Mouse (Mus musculus) adrenal gland, adult 18-20 months (tissue): ENCODE measurements around the gene H2-Ob. TPM values are rescaled to one million over a fixed set of nuclear protein-coding genes. Genes with fewer than 3 reads are reported as not detected.

Experiments
- DNase-seq, 2 experiments: peaks; one replicate each; pipeline ENCODE4 v3.0.0; 2021 to 2022; ENCODE audit warnings: low spot score in 2 of 2
- total RNA-seq, 2 experiments: library from RNA; stranded (reverse); gene quantifications; 1 replicate in 1 of 2; 2 replicates in 1 of 2; pipeline ENCODE4 v1.2.3; 2021

H2-Ob gene
- total RNA-seq, 2 experiments from 2014 or later: 0.40 to 0.99 TPM

DNA sequence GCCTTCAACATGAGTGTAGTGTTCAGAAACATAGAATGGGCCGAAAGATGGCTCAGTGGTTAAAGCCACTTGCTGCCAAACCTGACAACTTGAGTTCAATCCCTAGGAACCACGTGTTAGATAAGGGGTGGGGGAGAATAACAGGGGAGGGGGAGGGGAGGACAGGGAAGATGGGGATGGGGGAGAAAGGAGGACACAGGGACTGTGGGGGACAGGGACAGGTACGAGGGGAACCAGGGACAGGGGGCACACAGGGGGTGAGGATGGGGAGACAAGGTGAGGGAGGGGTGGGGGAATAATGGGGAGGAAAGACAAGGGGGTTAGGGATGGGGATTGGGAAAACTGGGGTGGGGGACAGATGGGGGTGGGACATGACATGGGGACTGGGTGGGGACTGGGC is 1.7 kb downstream of the H2-Ob start:
- DNase-seq: no peak

DNA sequence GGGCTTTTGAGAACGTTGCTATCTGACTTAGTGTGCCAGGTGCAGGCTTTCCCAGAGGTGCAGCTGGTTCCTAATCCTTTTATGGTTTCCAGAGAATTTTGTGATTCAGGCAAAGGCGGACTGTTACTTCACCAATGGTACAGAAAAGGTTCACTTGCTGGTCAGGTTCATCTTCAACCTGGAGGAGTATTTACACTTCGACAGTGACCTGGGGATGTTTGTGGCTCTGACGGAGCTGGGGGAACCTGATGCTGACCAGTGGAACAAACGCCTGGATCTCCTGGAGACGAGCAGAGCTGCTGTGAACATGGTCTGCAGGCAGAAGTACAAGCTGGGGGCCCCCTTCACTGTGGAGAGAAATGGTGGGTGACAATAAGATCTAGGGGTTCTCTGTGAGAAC is 2.2 kb downstream of the H2-Ob start:
- no peak for DNase-seq

DNA sequence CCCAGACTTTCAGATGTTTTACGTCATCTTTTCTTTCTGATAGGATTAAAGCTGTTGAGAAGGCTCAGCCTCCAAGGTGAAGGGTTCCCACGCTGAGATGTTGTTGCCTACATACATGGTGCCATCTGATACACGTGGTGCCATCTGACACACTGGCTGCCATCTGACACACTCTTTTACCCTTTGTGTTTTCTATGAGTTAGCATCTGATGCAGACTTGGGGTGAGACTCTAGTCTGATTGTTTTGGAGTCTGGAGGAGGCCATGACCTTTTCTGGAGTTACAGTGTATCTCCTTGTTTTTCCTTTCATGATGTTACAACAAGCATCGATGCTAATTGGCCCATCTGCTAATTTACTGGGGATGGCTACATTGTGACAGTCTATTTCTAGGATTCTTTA is 6.0 kb downstream of the H2-Ob start:
- DNase-seq: no peak

DNA sequence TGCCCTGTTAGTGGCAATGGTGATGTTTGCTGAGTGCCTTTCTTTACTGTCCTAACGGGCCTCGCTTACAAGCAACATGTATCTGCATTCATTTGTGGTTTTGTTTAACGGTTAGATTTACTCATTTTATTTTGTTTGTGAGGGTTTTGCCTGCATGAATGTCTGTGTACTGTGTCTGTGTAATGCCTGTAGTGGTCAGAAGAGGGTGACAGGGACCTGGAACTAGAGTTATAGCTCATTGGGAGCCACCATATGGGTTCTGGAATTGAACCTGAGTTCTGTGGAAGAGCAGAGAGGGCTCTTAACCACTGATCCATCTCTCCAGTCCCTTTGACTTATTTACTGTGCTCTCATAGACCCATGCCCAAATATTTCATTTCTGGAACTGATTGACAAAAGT is 8.3 kb downstream of the H2-Ob start:
- no peak for DNase-seq

DNA sequence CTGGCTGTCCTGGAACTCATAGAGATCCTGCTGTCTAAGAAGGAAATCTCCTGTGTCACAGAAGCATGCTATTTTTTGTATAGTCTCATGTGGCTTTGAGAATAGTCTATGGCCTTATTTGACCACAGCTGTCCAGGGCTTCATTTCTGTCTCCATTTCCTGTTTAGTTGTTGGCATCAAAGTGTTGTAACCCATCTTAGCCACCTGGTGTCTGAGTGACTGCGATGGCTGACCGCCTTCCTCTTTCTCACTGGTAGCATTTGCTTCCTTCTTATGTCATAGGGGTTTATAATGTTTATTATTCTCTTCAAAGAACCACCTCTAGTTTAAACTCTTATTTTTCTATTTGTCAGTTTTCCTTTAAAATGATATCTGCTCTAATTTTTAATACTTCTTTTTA is 10.1 kb downstream of the H2-Ob start:
- DNase-seq: no peak

DNA sequence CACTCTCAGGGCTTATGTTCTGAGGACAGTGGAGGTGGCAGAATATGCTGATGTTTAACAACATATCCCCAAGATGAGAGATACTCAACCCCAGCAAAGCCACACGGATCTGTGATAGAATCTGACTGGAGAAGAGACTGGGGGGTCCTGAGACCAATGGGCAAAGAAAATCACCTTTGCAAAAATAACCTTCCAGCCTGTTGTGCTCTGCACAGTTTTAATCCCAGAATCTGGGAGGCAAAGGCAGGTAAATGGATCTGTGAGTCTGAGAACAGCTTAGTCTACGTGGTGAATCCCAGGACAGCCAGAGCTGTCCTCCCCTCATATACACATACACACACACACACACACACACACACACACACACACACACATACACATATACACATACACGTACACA is 10.7 kb downstream of the H2-Ob start:
- DNase-seq: no peak

DNA sequence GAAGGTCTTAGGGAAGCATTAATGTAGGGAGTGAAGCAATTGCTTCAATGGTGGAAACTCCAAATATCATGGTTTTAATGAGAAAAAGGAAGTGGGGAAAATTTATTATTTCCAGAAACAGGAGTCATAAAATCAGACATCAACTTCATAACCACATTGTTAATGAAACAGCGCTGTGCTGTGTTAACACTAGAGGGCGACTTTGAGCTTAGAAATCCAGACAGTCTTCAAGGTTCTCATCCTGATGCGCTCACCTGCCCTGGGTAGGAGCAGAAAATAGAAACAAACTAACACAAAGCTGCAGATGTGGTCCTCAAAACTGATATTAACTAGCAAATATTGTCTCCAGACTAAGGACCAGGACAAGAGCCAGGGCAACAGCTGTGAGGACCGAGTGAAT is 11.2 kb downstream of the H2-Ob start:
- DNase-seq: no peak

DNA sequence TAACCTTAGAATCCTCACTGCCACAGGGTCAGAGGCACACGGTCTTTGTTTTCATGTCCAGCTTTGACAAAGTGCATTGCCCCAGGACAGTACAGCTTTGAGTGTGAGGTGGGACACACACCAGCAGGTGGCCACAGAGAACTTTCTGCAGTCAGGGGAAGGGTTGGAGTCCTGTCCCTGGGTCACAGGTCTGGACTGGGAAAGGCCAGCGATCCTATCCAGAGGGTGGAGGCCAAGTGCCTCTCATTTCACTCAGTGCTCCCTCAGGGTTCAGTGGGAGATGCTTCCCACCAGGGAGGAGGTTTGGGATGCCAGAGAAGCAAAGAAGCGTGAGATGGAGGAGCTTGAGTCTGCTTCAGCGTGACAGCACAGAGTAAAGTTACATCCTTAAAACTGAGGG is 13.0 kb downstream of the H2-Ob start:
- DNase-seq: no peak

DNA sequence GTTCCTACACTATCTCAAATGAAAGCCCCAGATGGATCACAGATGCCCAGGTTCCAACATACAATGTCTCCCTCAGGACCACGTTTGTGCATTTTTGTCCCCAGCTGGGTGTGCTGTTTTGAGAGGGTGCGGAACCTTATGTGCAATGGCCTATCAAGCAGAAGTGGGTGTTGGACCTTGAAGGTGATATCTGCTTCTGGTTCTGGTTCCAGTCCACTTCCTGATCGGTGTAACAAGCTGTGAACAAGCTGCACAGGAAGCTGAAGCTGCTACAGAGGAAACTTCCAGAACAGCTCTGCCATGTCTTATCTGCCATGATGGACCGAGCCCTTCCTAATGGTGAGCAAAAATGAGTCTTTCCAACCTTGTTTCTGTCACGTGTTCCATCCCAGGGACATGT is 17.8 kb downstream of the H2-Ob start:
- no peak for DNase-seq

DNA sequence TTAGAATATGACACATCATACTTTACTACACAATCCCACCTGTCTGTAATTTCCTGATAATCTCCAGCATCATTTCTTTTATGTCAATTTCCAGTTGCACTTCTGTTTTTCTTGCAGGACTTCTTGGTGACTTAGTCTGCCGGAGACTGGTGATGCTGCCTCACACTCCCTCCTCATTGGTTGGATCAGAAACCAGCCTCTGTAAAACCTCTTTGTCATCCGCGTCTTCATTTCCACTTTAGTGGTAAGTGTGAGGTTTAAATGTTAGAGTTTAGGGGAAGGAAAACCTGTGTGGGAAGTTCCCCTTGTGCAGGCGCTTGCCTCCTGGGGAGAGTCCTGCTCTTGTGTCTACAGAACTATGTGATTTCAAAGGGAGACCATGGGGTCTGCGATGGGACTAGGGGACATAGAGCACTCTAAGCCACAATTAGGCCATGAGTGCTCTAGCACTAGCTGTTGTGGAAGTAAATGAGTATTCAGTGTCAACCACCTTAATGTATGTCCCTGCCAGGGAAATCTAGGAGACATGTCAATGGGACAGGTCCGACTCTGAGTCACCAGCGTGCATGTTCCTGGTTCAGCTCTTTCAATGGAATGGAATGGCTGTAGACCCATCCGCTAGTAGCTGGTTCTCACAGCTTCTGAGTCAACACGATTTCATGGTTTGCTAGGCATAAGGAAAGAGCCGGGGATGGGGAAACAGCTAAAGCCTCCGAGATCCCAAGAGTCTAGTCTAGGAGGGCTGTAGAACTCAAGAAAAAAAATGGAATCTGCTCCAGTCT is 19.1 kb downstream of the H2-Ob start, which contains the start of gene H2-Ab1:
Gene H2-Ab1, plus strand, starts transcription at position 96 of the 782 bp plus-strand sequence.
- peak; percentile 74 to 81 for DNase-seq

DNA sequence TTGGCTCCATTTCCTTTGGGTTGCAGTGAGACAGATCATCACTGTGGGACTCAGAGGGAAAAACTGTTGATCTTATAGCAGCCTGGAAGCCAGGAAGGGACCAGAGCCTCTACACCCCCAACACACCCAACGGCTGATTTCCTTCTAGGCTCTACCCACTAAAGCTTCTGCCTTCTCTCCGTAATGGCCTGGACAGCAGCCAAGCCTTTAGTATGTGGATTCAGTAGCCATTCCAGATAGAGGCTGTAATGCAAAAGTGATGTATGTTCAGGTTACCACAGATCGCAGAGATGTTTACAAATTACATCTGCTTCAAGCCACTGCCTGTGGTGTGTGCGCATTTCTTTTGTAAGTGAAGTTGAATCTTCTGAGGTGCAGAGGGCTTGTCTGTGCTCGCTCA is 21.8 kb downstream of the H2-Ob start:
- no peak for DNase-seq

DNA sequence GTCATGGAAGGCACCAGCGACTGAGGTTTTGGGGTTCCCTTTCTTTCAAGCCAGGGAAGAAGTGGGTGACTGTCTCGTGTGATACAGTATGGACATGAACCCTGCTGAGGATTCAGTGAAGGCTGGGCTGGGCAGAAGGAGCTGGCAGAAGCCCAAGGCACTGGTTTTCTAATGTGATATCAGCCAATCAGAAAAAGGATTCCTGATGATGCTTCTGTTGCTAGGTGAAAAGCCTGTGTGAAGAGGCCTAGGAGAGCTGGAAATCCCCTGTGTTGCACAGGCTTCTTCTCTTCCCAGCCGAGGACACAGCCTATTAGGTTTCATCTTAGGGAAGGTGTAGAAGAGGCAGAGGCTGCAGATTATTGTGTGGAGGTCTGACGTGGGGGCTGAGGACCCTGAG is 22.8 kb downstream of the H2-Ob start:
- DNase-seq: peak; percentile 52 to 56

DNA sequence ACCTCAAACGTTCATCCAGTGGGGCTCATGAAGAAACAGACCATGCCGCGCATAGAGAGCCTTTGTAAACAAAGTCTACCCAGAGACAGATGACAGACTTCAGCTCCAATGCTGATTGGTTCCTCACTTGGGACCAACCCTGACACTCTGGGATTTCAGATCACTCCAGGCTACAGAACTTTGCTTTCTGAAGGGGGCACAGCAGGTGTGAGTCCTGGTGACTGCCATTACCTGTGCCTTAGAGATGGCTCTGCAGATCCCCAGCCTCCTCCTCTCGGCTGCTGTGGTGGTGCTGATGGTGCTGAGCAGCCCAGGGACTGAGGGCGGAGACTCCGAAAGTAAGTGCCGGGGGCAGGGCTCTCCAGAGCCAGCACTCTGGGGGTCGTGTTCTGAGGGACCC is 24.4 kb downstream of the H2-Ob start:
- DNase-seq: peak; percentile 56 to 73

DNA sequence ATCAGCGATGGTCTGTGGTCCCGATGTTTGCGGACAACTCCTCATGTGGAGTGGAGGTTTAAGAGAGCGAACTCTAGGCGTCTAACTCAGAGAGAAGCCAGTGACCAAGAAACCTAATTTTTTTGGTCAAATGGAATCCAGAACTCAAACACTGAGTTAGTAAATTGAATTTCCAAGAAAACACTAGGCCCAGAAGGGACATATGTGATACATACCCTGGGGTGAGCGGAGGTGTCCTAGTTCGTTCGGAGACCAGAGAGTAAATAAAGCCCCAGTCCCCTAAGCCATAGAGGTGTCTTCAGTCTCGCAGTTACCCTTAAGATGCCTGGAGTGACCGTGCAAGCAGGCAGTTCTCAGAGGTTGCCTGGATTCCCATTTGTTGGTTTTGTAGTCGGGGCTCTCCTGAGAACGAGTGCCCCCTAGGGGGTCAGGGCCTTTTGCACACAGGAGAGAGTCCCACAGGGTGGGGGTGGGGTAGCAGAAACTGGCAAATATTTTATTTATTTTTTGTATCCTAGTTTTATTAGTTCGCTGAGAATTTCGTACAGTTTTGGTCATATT is 25.2 kb downstream of the H2-Ob start:
- no peak for DNase-seq

DNA sequence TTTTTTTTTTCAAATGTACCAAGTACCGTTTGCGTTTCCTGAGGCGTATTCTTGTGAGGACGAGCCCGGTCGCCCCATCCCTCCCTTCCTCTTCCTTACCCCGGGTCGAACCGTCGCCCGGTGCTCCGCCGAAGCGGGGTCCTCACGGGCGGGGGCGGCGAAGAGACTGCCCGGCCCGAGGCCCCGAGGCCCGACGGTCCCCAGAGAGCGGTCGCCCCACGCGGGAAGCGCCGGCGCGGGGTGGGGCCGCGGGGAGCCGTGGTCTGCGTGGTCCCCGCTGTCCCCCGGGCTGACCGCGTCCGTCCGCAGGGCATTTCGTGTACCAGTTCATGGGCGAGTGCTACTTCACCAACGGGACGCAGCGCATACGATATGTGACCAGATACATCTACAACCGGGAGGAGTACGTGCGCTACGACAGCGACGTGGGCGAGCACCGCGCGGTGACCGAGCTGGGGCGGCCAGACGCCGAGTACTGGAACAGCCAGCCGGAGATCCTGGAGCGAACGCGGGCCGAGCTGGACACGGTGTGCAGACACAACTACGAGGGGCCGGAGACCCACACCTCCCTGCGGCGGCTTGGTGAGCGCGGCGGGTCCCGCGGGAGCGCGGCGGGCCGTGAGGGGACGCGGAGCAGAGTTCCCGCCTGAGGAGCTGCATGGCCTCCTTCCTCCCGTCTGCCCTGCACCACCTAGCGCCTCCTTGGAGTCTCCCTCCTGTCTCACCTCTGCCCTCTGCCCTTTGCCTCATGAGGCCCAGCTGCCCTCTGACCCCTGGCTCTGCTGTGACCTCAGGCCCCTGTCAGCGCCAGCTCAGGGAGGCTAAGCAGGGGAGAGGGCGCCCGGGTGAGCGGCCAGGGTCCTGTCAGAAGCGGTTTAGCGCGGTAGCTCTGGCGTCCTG is 26.0 kb downstream of the H2-Ob start:
- DNase-seq: peak in 1 of 2 experiments; percentile 30

DNA sequence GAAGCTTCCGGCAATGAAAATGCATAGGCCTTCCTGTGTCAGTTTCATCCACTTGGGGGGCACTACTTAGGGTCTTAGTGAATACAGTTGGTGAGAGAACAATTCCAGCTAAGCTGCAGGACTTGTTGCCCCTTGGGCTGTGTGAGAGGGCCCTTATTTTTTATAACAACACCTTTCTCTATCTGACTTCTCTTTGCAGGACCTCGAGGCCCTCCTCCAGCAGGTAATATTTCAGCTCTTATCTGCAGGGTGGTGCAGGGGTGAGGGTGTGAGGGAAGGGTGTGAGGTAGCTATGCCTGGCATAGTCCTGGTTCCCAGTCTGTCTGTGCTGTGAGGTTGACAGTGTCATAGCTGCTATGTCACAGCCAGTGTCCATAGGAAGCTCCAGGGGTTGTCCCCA is 29.6 kb downstream of the H2-Ob start:
- DNase-seq: no peak

DNA sequence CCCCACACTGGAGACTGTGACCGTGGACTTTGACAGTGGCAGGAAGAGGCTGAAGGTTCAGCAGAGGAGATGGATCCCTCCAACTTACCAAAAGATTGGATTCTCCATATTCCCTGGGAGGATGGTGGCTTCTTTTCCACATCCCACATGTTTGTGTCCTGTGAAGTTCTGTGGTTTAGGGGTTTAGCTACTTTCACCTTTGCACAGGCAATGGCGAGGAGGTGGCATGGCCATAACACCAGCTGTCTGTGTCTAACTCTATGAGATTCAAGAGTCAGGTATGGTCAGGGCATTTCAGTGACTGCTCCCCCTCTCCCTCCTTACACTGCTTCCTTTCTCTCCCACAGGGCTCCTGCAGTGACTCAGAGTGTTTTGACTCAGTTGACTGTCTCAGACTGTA is 30.0 kb downstream of the H2-Ob start:
- no peak for DNase-seq

DNA sequence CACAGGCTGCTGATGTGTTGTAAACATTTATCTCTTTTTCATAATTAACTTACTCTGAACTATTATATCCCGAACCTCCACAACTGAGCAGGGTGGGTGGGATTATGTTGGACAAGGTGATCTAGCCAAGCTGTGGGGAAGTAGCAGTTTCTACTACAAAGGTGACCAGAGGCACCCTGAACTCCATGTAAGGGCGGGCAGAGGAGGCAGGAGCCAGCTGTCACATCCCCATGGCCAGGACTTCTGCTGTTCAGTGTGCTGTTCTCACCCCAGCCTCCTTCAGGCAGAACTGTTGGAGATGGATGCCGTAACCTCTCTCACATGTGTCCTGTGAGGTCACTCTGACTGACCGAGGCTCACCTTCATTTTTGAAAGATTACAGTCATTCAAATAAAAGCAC is 31.1 kb downstream of the H2-Ob start:
- no peak for DNase-seq

DNA sequence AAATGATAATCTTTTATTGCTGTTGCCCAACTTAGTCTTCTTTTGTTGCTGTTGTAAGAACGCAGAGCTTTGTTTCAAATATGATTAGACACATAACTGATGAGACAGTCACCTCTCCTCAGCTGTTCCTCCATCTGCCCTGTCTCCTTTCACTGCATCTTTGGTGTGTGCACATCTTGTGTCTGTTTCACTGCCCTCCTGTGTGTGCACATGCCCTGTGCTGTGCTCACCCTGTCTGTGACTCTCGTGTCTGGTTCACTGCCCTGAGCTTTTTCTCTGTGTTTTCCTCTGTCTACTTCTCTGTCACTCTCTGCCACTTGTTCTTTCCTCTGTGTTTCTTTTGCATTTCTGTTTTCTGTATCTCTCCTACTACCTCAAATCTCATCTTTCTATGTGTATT is 31.5 kb downstream of the H2-Ob start:
- no peak for DNase-seq

DNA sequence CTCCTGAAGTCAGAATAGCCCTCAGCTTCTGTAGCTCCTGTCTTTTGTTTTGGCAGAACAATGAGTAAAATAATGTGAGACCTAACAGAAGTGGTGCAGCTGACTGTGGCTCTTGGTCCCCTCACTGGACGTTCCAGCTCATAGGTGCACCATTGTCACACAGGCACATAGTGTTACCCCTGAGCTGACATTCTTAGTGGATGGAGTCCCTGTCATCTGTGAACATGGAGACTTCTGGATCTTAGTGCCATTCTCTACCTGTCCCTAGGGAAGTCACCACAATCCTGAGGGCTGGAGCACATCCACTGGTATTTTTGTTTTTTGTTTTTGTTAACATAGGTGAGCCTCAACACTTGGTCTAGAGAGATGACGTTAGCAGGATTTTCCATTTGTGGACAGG is 32.2 kb downstream of the H2-Ob start:
- no peak for DNase-seq

DNA sequence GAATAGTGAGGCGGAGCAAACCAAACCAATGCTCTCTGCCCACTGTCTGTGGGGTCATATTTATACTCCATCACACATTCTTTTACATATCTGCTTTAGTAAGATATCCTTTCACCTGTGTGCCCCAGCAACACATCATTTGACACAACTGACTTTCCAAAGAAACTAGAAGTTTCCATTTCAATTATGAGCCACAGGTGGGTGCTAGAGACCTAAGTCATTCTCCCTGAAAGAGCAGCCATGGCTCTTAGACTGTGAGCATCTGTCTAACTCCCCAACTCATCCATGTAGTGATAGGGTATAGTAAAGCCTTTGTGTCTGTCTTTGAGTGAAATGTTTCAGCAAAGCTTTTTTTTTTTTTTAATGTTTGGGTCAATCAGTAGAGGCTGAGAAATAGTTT is 33.4 kb downstream of the H2-Ob start:
- DNase-seq: no peak

DNA sequence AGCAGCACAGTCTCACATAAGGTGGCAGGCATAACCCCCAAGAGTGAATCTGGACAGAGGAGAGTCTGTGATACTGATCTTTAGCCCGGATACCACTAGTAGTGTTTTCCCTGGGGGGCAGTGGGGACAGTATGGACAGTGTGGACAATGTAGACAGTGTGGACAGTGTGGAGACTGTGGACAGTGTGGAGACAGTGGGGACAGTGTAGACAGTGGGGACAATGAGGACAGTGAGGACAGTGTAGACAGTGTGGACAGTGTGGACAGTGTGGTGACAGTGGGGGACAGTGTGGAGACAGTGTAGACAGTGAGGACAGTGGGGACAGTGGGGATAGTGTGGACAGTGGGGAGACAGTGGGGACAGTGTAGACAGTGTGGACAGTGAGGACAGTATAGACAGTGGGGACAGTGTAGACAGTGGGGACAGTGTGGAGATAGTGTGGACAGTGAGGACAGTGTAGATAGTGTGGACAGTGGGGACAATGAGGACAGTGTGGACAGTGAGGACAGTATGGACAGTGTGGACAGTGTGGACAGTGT is 41.9 kb downstream of the H2-Ob start:
- DNase-seq: no peak
